Mouse (Mus musculus): ENCODE results near the gene Mybbp1a. TPM values are rescaled to one million over a fixed set of nuclear protein-coding genes. Genes with fewer than 3 reads are reported as not detected.

Gene Mybbp1a
- polyA plus RNA-seq, 1 experiment from 2014 or later: 54.1 TPM

GRCm38 (mm10) chr11:72402017-72402416, 39.1 kb upstream of the Mybbp1a start:
- H3K27me3 ChIP-seq (ENCODE audit: control insufficient read depth, insufficient read depth, low read length): no peaks in the 10 kb centered on the region
- 72% methylated on average over 5 of the region's 5 CpGs for WGBS
- no peaks in the 10 kb centered on the region for H3K9me3 ChIP-seq (ENCODE audit: control insufficient read depth, low read length)
- H3K4me1 ChIP-seq (replicated peaks; ENCODE audit: control insufficient read depth, insufficient read depth, low read length): no peaks in the 10 kb centered on the region
- ATAC-seq (ENCODE audit: low FRiP score): no peak
- H3K9ac ChIP-seq: no peak overlapping the region
- H3K27ac ChIP-seq: no peak overlapping the region
- no peaks in the 10 kb centered on the region for H3K36me3 ChIP-seq (replicated peaks; ENCODE audit: control insufficient read depth, insufficient read depth)
- H3K4me2 ChIP-seq (replicated peaks): no peak overlapping the region
- DNase-seq (ENCODE audit: low spot score): no peak
- H3K4me3 ChIP-seq (replicated peaks; ENCODE audit: low read length): no peak overlapping the region

- Histone ChIP-seq H3K4me1 (replicated peaks; ENCODE audit: control insufficient read depth, insufficient read depth, low read length) (no peaks in the 10 kb centered on the region), H3K36me3 (replicated peaks; ENCODE audit: control insufficient read depth, insufficient read depth) (no peaks in the 10 kb centered on the region), H3K27me3 (ENCODE audit: control insufficient read depth, insufficient read depth, low read length) (no peaks in the 10 kb centered on the region), H3K9me3 (ENCODE audit: control insufficient read depth, low read length) (no peaks in the 10 kb centered on the region), H3K4me2 (replicated peaks) (no peak overlapping the region), H3K4me3 (replicated peaks; ENCODE audit: low read length) (no peak overlapping the region), H3K27ac (no peak overlapping the region), H3K9ac (no peak overlapping the region)
- WGBS: 92% methylated on average over 12 of the region's 12 CpGs
- ATAC-seq (ENCODE audit: low FRiP score) (no peak), DNase-seq (ENCODE audit: low spot score) (no peak)
Measured at GRCm38 (mm10) chr11:72402969-72403368, 38.2 kb upstream of the Mybbp1a start.

- Histone ChIP-seq H3K9me3 (ENCODE audit: control insufficient read depth, low read length) (no peaks in the 10 kb centered on the region), H3K4me3 (replicated peaks; ENCODE audit: low read length) (no peak overlapping the region), H3K9ac (no peak overlapping the region), H3K4me1 (replicated peaks; ENCODE audit: control insufficient read depth, insufficient read depth, low read length) (0 out of 2 replicates have a peak, but pooled peaks cover 2% of the 10 kb centered on the region), H3K36me3 (replicated peaks; ENCODE audit: control insufficient read depth, insufficient read depth) (no peaks in the 10 kb centered on the region), H3K4me2 (replicated peaks) (no peak overlapping the region), H3K27me3 (ENCODE audit: control insufficient read depth, insufficient read depth, low read length) (peaks cover 4% of the 10 kb centered on the region; the same call in 1 of the 2 replicates), H3K27ac (no peak overlapping the region)
- WGBS: 71% methylated on average over 4 of the region's 4 CpGs
- no peak for ATAC-seq (ENCODE audit: low FRiP score)
- DNase-seq (ENCODE audit: low spot score): no peak
Measured at GRCm38 (mm10) chr11:72405532-72405931, 35.6 kb upstream of the Mybbp1a start.

GRCm38 (mm10) chr11:72406079-72406675, 35.0 kb upstream of the Mybbp1a start:
- DNase-seq (ENCODE audit: low spot score) (no peak), ATAC-seq (ENCODE audit: low FRiP score) (no peak)
- Histone ChIP-seq H3K27me3 (ENCODE audit: control insufficient read depth, insufficient read depth, low read length) (peaks cover 4% of the 10 kb centered on the region; the same call in 1 of the 2 replicates), H3K27ac (no peak overlapping the region), H3K9me3 (ENCODE audit: control insufficient read depth, low read length) (no peaks in the 10 kb centered on the region), H3K36me3 (replicated peaks; ENCODE audit: control insufficient read depth, insufficient read depth) (no peaks in the 10 kb centered on the region), H3K4me1 (replicated peaks; ENCODE audit: control insufficient read depth, insufficient read depth, low read length) (0 out of 2 replicates have a peak, but pooled peaks cover 8% of the 10 kb centered on the region), H3K4me3 (replicated peaks; ENCODE audit: low read length) (no peak overlapping the region), H3K9ac (no peak overlapping the region), H3K4me2 (replicated peaks) (no peak overlapping the region)
- 59% methylated on average over 8 of the region's 8 CpGs for WGBS

- ATAC-seq (ENCODE audit: low FRiP score): no peak
- no peak overlapping the region for H3K4me3 ChIP-seq (replicated peaks; ENCODE audit: low read length)
- WGBS: 23% methylated on average over 3 of the region's 3 CpGs
- no peak overlapping the region for H3K4me2 ChIP-seq (replicated peaks)
- no peaks in the 10 kb centered on the region for H3K36me3 ChIP-seq (replicated peaks; ENCODE audit: control insufficient read depth, insufficient read depth)
- DNase-seq (ENCODE audit: low spot score): no peak
- no peak overlapping the region for H3K27ac ChIP-seq
- no peaks in the 10 kb centered on the region for H3K9me3 ChIP-seq (ENCODE audit: control insufficient read depth, low read length)
- no peak overlapping the region for H3K9ac ChIP-seq
- peaks cover 10% of the 10 kb centered on the region for H3K27me3 ChIP-seq (ENCODE audit: control insufficient read depth, insufficient read depth, low read length)
- H3K4me1 ChIP-seq (replicated peaks; ENCODE audit: control insufficient read depth, insufficient read depth, low read length): peaks cover 17% of the 10 kb centered on the region
Measured at GRCm38 (mm10) chr11:72407081-72407480, 34.1 kb upstream of the Mybbp1a start.

GRCm38 (mm10) chr11:72407574-72407973, 33.6 kb upstream of the Mybbp1a start:
- peaks cover 12% of the 10 kb centered on the region for H3K27me3 ChIP-seq (ENCODE audit: control insufficient read depth, insufficient read depth, low read length)
- no peaks in the 10 kb centered on the region for H3K36me3 ChIP-seq (replicated peaks; ENCODE audit: control insufficient read depth, insufficient read depth)
- no peak overlapping the region for H3K4me3 ChIP-seq (replicated peaks; ENCODE audit: low read length)
- ATAC-seq (ENCODE audit: low FRiP score) (no peak), DNase-seq (ENCODE audit: low spot score) (no peak)
- H3K4me2 ChIP-seq (replicated peaks): no peak overlapping the region
- WGBS: 20% methylated on average over 7 of the region's 7 CpGs
- no peak overlapping the region for H3K27ac ChIP-seq
- H3K9ac ChIP-seq: no peak overlapping the region
- peaks cover 17% of the 10 kb centered on the region for H3K4me1 ChIP-seq (replicated peaks; ENCODE audit: control insufficient read depth, insufficient read depth, low read length)
- no peaks in the 10 kb centered on the region for H3K9me3 ChIP-seq (ENCODE audit: control insufficient read depth, low read length)

- Histone ChIP-seq H3K4me3 (replicated peaks; ENCODE audit: low read length) (no peak overlapping the region), H3K27ac (no peak overlapping the region), H3K4me1 (replicated peaks; ENCODE audit: control insufficient read depth, insufficient read depth, low read length) (peaks cover 17% of the 10 kb centered on the region), H3K36me3 (replicated peaks; ENCODE audit: control insufficient read depth, insufficient read depth) (no peaks in the 10 kb centered on the region), H3K9ac (no peak overlapping the region), H3K27me3 (ENCODE audit: control insufficient read depth, insufficient read depth, low read length) (peaks cover 17% of the 10 kb centered on the region), H3K9me3 (ENCODE audit: control insufficient read depth, low read length) (no peaks in the 10 kb centered on the region), H3K4me2 (replicated peaks) (no peak overlapping the region)
- 66% methylated on average over 9 of the region's 9 CpGs for WGBS
- ATAC-seq (ENCODE audit: low FRiP score) (no peak), DNase-seq (ENCODE audit: low spot score) (no peak)
Measured at GRCm38 (mm10) chr11:72408451-72409170, 32.5 kb upstream of the Mybbp1a start.

- 76% methylated on average over 12 of the region's 12 CpGs for WGBS
- H3K9ac ChIP-seq: no peak overlapping the region
- no peak for DNase-seq (ENCODE audit: low spot score)
- H3K4me3 ChIP-seq (replicated peaks; ENCODE audit: low read length): no peak overlapping the region
- H3K27ac ChIP-seq: no peak overlapping the region
- H3K4me1 ChIP-seq (replicated peaks; ENCODE audit: control insufficient read depth, insufficient read depth, low read length): peaks cover 17% of the 10 kb centered on the region
- no peaks in the 10 kb centered on the region for H3K9me3 ChIP-seq (ENCODE audit: control insufficient read depth, low read length)
- H3K4me2 ChIP-seq (replicated peaks): 0 out of 2 replicates have a peak overlapping the region, but pooled peaks have one; percentile 11
- no peaks in the 10 kb centered on the region for H3K36me3 ChIP-seq (replicated peaks; ENCODE audit: control insufficient read depth, insufficient read depth)
- no peak for ATAC-seq (ENCODE audit: low FRiP score)
- H3K27me3 ChIP-seq (ENCODE audit: control insufficient read depth, insufficient read depth, low read length): peaks cover 23% of the 10 kb centered on the region
Measured at GRCm38 (mm10) chr11:72409649-72410385, 31.3 kb upstream of the Mybbp1a start.

GRCm38 (mm10) chr11:72410521-72411092, 30.5 kb upstream of the Mybbp1a start:
- peak; percentile 25 for DNase-seq (ENCODE audit: low spot score)
- Histone ChIP-seq H3K4me3 (replicated peaks; ENCODE audit: low read length) (peak overlapping the region; percentile 62), H3K36me3 (replicated peaks; ENCODE audit: control insufficient read depth, insufficient read depth) (no peaks in the 10 kb centered on the region), H3K9ac (peak overlapping the region; percentile 75), H3K4me1 (replicated peaks; ENCODE audit: control insufficient read depth, insufficient read depth, low read length) (peaks cover 17% of the 10 kb centered on the region), H3K27me3 (ENCODE audit: control insufficient read depth, insufficient read depth, low read length) (peaks cover 23% of the 10 kb centered on the region), H3K27ac (no peak overlapping the region), H3K9me3 (ENCODE audit: control insufficient read depth, low read length) (no peaks in the 10 kb centered on the region), H3K4me2 (replicated peaks) (peak overlapping the region; percentile 99)
- ATAC-seq (ENCODE audit: low FRiP score): peak; percentile 29; the same call in 1 of the 2 replicates
- WGBS: under 1% methylated on average over 25 of the region's 25 CpGs

Measured in hindbrain, embryonic 14.5 days (tissue).